Mouse (Mus musculus) megakaryocyte, embryonic 14.5 days (primary cell): Measurements from ENCODE around the gene Gsn.

Source experiments
- FLI1 ChIP-seq: IDR thresholded peaks from 2 replicates; pipeline ENCODE4 v1.6.1; 2012; ENCODE audit warnings: low read length, inconsistent platforms, mixed read lengths
- GATA1 ChIP-seq: IDR thresholded peaks from 3 replicates; pipeline ENCODE4 v1.6.1; 2012; ENCODE audit warnings: mixed read lengths, low read length, inconsistent platforms, borderline replicate concordance

DNA sequence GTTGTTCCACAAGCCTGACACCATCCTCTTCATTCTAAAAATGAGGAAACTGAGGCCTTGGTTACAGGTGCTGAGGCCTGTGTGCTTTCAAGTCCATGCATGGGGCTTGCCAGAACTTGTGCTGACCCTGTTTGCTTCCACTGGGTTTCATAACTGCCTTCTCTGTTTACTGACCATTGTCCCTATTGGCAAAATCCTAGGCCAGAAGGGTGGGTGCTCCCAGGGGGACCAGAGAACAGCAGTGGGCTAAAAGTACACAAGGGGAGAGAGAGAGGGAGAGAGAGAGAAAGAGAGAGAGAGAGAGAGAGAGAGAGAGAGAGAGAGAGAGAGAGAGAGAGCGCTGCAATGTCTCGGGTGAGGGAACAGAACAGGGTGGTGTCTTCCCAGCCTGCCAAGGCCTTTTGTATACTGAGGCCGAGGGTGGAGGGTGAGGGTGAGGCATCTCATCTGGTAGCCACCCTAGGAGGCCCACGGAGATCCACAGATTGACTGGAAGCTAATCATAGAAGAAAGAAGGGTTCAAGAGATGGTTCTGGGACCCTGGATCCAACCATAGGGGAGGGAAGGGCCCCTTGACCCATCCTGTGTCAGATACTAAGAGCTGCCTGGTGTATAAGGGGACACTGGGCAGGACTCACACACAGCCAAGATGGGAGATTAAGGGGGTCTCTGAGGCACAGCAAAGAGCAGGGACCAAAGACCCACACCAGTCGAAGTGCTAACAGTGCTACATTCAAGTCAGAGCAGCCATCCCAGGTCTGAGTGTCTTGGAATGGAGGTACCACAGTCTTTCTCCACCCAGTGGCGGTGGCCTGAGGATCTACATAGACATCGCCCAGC, 22.4 kb downstream of the Gsn start:
- TF ChIP-seq FLI1 (no peak), GATA1 (no peak)
